Mouse (Mus musculus): ENCODE measurements around the gene Fzr1. TPM values are rescaled to one million over a fixed set of nuclear protein-coding genes. Genes with fewer than 3 reads are reported as not detected.

Fzr1 gene
- total and polyA plus RNA-seq, 3 experiments, result 33.1 to 75.4 (median 44.5) TPM

DNA sequence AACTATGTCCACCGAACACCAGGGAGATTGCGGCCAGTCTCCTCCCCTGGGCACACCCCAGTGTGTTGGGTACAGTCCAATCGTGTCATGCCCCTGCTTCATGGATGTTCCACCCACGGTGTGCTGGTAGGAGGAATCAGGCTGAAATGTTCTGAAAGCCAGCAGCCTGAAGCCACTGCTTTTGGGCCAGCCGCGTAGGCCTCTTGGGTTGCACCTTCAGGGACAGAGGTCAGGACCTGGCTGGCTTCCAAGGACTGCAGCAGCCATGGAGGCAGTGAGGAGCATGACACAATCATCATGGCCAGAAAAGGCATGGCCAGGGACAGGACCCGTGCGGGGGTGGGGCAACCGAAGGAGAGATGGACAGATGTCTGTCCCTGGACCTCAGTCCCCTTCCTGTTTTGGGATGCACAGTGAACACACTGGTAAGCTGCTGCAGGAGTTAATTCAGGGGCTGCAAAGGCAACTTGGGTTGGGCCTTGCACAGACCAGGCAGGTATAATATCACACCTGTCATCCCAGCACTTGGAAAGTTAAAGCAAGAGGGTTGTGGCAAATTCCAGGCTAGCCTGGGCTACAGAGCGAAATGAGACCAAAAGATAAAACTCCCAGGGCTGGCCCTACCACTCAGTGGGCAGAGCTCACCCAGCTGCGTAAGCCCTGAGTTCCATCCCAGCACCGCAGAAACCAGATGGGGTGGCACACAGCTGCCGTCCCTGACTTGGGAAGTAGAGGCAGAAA lies 59.6 kb downstream of the Fzr1 start:
- H3K4me2 ChIP-seq (ENCODE audit: insufficient read depth, low read depth, poor library complexity, severe bottlenecking), result no peak overlapping the region

DNA sequence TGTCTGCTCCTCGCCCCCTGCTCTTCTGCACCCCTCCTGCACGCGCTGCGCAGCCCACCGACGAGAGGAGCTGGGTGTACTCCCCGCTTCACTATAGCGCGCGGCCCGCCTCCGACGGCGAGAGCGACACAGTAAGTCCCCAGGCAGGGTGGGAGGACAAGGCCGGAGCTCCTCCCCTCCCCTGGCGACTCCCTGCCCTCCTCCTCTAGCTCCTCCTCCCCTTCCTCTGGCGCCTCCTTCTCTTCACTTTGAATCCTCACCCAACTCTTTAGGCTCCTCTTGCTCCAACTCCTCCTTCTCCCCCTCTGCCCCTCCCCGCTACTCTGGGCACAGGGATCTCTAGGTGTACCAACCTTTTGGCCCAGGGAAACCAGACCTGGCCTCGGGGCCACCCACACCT lies 61.0 kb downstream of the Fzr1 start:
- no peak for DNase-seq (ENCODE audit: extremely low read depth)
- Histone ChIP-seq H3K9ac (ENCODE audit: insufficient read depth, low read depth) (no peak overlapping the region), H3K9me3 (replicated peaks; ENCODE audit: low read length) (no peaks in the 10 kb centered on the region), H3K4me3 (replicated peaks in 1 of 3; ENCODE audit: low read depth in 2 of 3, low read length in 2 of 3, poor library complexity in 1 of 3) (no peak overlapping the region), H3K27me3 (replicated peaks) (no peaks in the 10 kb centered on the region), H3K27ac (ENCODE audit: insufficient read depth, low read depth) (no peak overlapping the region), H3K36me3 (replicated peaks in 1 of 2; ENCODE audit: control insufficient read depth in 1 of 2, insufficient read depth in 1 of 2, low read length in 1 of 2) (peaks cover 60 to 74% of the 10 kb centered on the region in 2 experiments), H3K79me2 (replicated peaks; ENCODE audit: control insufficient read depth, extremely low read depth, insufficient read depth, poor library complexity, severe bottlenecking) (peaks cover 12% of the 10 kb centered on the region), H3K4me1 (ENCODE audit: control insufficient read depth in 1 of 2, insufficient read depth in 2 of 2) (peaks cover 12 to 29% of the 10 kb centered on the region in 2 experiments; a peak in 3 of 4 replicates), H3K4me2 (ENCODE audit: insufficient read depth, low read depth, poor library complexity, severe bottlenecking) (no peak overlapping the region)
- in situ Hi-C loops (cut with MboI; ENCODE audit: low pct_ligation_motif_present, low pct_unique_long_range_greater_than_20kb, low sequenced_read_pairs), result no loop called here
- TF ChIP-seq RAD21 (IDR thresholded peaks at IDR 0.05; ENCODE audit: low read depth, low read length), result no peak
- dilution Hi-C loops (cut with MboI; ENCODE audit: extremely low pct_ligation_motif_present, extremely low pct_unique_long_range_greater_than_20kb, low sequenced_read_pairs), result no loop called here

More for the DNA sequence above, 59.6 kb downstream of the Fzr1 start:
- Histone ChIP-seq H3K9ac (ENCODE audit: insufficient read depth, low read depth) (no peak overlapping the region), H3K27me3 (replicated peaks) (no peaks in the 10 kb centered on the region), H3K79me2 (replicated peaks; ENCODE audit: control insufficient read depth, extremely low read depth, insufficient read depth, poor library complexity, severe bottlenecking) (peaks cover 15% of the 10 kb centered on the region), H3K4me3 (replicated peaks in 1 of 3; ENCODE audit: low read depth in 2 of 3, low read length in 2 of 3, poor library complexity in 1 of 3) (no peak overlapping the region), H3K27ac (ENCODE audit: insufficient read depth, low read depth) (no peak overlapping the region), H3K9me3 (replicated peaks; ENCODE audit: low read length) (no peaks in the 10 kb centered on the region), H3K4me1 (ENCODE audit: control insufficient read depth in 1 of 2, insufficient read depth in 2 of 2) (peaks cover 12 to 37% of the 10 kb centered on the region in 2 experiments; a peak in 3 of 4 replicates), H3K36me3 (replicated peaks in 1 of 2; ENCODE audit: control insufficient read depth in 1 of 2, insufficient read depth in 1 of 2, low read length in 1 of 2) (peaks cover 60 to 74% of the 10 kb centered on the region in 2 experiments)
- DNase-seq (ENCODE audit: extremely low read depth), result no peak
- dilution Hi-C loops (cut with MboI; ENCODE audit: extremely low pct_ligation_motif_present, extremely low pct_unique_long_range_greater_than_20kb, low sequenced_read_pairs) (no loop called here), in situ Hi-C loops (cut with MboI; ENCODE audit: low pct_ligation_motif_present, low pct_unique_long_range_greater_than_20kb, low sequenced_read_pairs) (no loop called here)
- no peak for TF ChIP-seq NELFE (IDR thresholded peaks at IDR 0.05; ENCODE audit: low read depth, low read length)
- no peak for TF ChIP-seq ETS1 (conservative IDR thresholded peaks at IDR 0.05; ENCODE audit: low read depth, low read length)
- no peak for TF ChIP-seq ZKSCAN1 (IDR thresholded peaks at IDR 0.05; ENCODE audit: borderline replicate concordance, low read depth, low read length)
- TF ChIP-seq KAT2A (IDR thresholded peaks at IDR 0.05; ENCODE audit: insufficient replicate concordance, low read length), result no peak
- no peak for TF ChIP-seq UBTF (IDR thresholded peaks at IDR 0.05; ENCODE audit: low read depth, low read length)
- no peak for TF ChIP-seq PAX5 (IDR thresholded peaks at IDR 0.05; ENCODE audit: low read length)
- no peak for TF ChIP-seq MAZ (IDR thresholded peaks at IDR 0.05; ENCODE audit: low read depth, low read length)
- no peak for TF ChIP-seq SMC3 (IDR thresholded peaks at IDR 0.05; ENCODE audit: low read depth, low read length)

DNA sequence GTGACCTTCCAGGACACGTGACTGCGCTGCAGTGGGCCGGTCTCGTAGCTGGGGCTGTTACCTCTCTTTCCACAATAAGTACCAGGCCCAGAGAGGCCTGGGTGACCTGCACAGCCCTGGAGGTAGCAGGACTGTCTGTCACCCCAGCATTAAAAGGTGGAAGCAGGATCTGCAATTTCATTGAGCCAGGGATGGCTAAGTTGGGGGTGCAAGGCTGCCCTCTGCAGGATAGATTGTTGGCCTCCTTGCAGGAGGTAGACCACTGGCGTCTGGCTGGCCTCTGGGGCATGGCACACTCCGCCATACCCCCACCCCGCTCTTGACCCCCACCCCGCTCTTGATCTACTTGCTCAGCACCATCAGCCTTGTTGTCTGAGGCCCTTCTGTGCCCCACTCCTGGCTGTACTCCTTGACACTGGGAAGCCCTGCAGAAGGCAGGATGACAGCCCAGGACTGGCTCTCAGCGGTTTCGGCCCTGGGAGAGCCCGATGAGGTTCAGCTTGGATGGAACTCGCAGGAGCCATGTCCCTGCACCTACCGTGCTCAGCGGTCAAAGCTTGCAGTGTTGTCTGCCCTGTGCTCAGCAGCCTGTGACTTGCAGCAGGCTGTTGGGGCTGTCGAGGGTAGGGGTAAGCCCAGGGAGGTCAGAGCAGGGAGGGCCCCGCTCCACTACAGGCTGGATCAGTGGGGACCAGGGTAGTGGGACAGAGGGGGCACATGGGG lies 61.8 kb downstream of the Fzr1 start:
- no peak for DNase-seq (ENCODE audit: extremely low read depth)
- H3K4me2 ChIP-seq (ENCODE audit: insufficient read depth, low read depth, poor library complexity, severe bottlenecking), result no peak overlapping the region
- H3K36me3 ChIP-seq (replicated peaks in 1 of 2; ENCODE audit: control insufficient read depth in 1 of 2, insufficient read depth in 1 of 2, low read length in 1 of 2), result peaks cover 66 to 80% of the 10 kb centered on the region in 2 experiments
- peaks cover 4% of the 10 kb centered on the region for H3K79me2 ChIP-seq (replicated peaks; ENCODE audit: control insufficient read depth, extremely low read depth, insufficient read depth, poor library complexity, severe bottlenecking)
- TF ChIP-seq SMC3 (IDR thresholded peaks at IDR 0.05; ENCODE audit: low read depth, low read length), result peak; percentile 49
- TF ChIP-seq RAD21 (IDR thresholded peaks at IDR 0.05; ENCODE audit: low read depth, low read length), result peak; percentile 36
- no peak for TF ChIP-seq MEF2A (IDR thresholded peaks at IDR 0.05; ENCODE audit: borderline replicate concordance, low read depth, low read length)
- peak in 1 of 2 experiments; percentile 59; a peak in 2 of 4 replicates for TF ChIP-seq CTCF (conservative IDR thresholded peaks at IDR 0.05 in 1 of 2, IDR thresholded peaks at IDR 0.05 in 1 of 2; ENCODE audit: low read depth in 2 of 2, low read length in 2 of 2)
- H3K27me3 ChIP-seq (replicated peaks), result no peaks in the 10 kb centered on the region
- H3K27ac ChIP-seq (ENCODE audit: insufficient read depth, low read depth), result no peak overlapping the region
- no peak overlapping the region for H3K4me3 ChIP-seq (replicated peaks in 1 of 3; ENCODE audit: low read depth in 2 of 3, low read length in 2 of 3, poor library complexity in 1 of 3)
- in situ Hi-C loops (cut with MboI; ENCODE audit: low pct_ligation_motif_present, low pct_unique_long_range_greater_than_20kb, low sequenced_read_pairs), result no loop called here
- dilution Hi-C loops (cut with MboI; ENCODE audit: extremely low pct_ligation_motif_present, extremely low pct_unique_long_range_greater_than_20kb, low sequenced_read_pairs), result no loop called here
- no peaks in the 10 kb centered on the region for H3K9me3 ChIP-seq (replicated peaks; ENCODE audit: low read length)
- H3K4me1 ChIP-seq (ENCODE audit: control insufficient read depth in 1 of 2, insufficient read depth in 2 of 2), result peaks cover 10 to 23% of the 10 kb centered on the region in 2 experiments; a peak in 3 of 4 replicates
- no peak overlapping the region for H3K9ac ChIP-seq (ENCODE audit: insufficient read depth, low read depth)

Other genes with a start within 250 kb of the Fzr1 start
Only the 20 nearest of the 34 such genes appear.
- 5.5 and 13.5 TPM in 2 replicates for gene Zfr2, start 145.4 kb downstream of the Fzr1 start, total RNA-seq (2012; rRNA removed)
- gene Zfr2, start 145.4 kb downstream of the Fzr1 start, total RNA-seq (2014; rRNA removed), result 1.0 and 1.2 TPM in 2 replicates
- gene Zfr2, start 145.4 kb downstream of the Fzr1 start, polyA plus RNA-seq (2012; ENCODE audit: insufficient read length, low read depth), result 2.4 and 2.7 TPM in 2 replicates
- 2.9 and 3.9 TPM in 2 replicates for gene Matk, start 125.6 kb downstream of the Fzr1 start, total RNA-seq (2012; rRNA removed)
- gene Matk, start 125.6 kb downstream of the Fzr1 start, total RNA-seq (2014; rRNA removed), result 4.9 and 5.2 TPM in 2 replicates
- 2.1 and 2.5 TPM in 2 replicates for gene Matk, start 125.6 kb downstream of the Fzr1 start, polyA plus RNA-seq (2012; ENCODE audit: insufficient read length, low read depth)
- 128 and 140 TPM in 2 replicates for gene Mrpl54, start 111.6 kb downstream of the Fzr1 start, total RNA-seq (2012; rRNA removed)
- gene Mrpl54, start 111.6 kb downstream of the Fzr1 start, total RNA-seq (2014; rRNA removed), result 131 and 167 TPM in 2 replicates
- gene Mrpl54, start 111.6 kb downstream of the Fzr1 start, polyA plus RNA-seq (2012; ENCODE audit: insufficient read length, low read depth), result 104 and 120 TPM in 2 replicates
- 104 and 149 TPM in 2 replicates for gene Apba3, start 111.6 kb downstream of the Fzr1 start, total RNA-seq (2012; rRNA removed)
- 40.2 and 43.4 TPM in 2 replicates for gene Apba3, start 111.6 kb downstream of the Fzr1 start, total RNA-seq (2014; rRNA removed)
- gene Apba3, start 111.6 kb downstream of the Fzr1 start, polyA plus RNA-seq (2012; ENCODE audit: insufficient read length, low read depth), result 43.2 and 47.4 TPM in 2 replicates
- 4.8 and 7.2 TPM in 2 replicates for gene Tjp3, start 86.9 kb downstream of the Fzr1 start, total RNA-seq (2012; rRNA removed)
- 0.42 TPM in 1 of 2 replicates, not detected in the other for gene Tjp3, start 86.9 kb downstream of the Fzr1 start, total RNA-seq (2014; rRNA removed)
- 0.76 and 0.97 TPM in 2 replicates for gene Tjp3, start 86.9 kb downstream of the Fzr1 start, polyA plus RNA-seq (2012; ENCODE audit: insufficient read length, low read depth)
- gene Pip5k1c, start 85.6 kb downstream of the Fzr1 start, total RNA-seq (2012; rRNA removed), result 12.6 and 17.9 TPM in 2 replicates
- gene Pip5k1c, start 85.6 kb downstream of the Fzr1 start, total RNA-seq (2014; rRNA removed), result 11.4 and 11.7 TPM in 2 replicates
- gene Pip5k1c, start 85.6 kb downstream of the Fzr1 start, polyA plus RNA-seq (2012; ENCODE audit: insufficient read length, low read depth), result 46.7 and 51.4 TPM in 2 replicates
- gene Cactin, start 57.4 kb downstream of the Fzr1 start, total RNA-seq (2012; rRNA removed), result 34.6 and 39.7 TPM in 2 replicates
- 19.9 and 21.4 TPM in 2 replicates for gene Cactin, start 57.4 kb downstream of the Fzr1 start, total RNA-seq (2014; rRNA removed)
- 39.3 and 39.5 TPM in 2 replicates for gene Cactin, start 57.4 kb downstream of the Fzr1 start, polyA plus RNA-seq (2012; ENCODE audit: insufficient read length, low read depth)
- gene Tbxa2r, start 49.8 kb downstream of the Fzr1 start, total RNA-seq (2012; rRNA removed), result 0.13 and 0.21 TPM in 2 replicates
- 0.12 TPM in 1 of 2 replicates, not detected in the other for gene Tbxa2r, start 49.8 kb downstream of the Fzr1 start, total RNA-seq (2014; rRNA removed)
- gene Tbxa2r, start 49.8 kb downstream of the Fzr1 start, polyA plus RNA-seq (2012; ENCODE audit: insufficient read length, low read depth), result 0.23 and 0.30 TPM in 2 replicates
- gene Gipc3, start 35.2 kb downstream of the Fzr1 start, total RNA-seq (2012; rRNA removed), result 0.04 and 0.08 TPM in 2 replicates
- gene Gipc3, start 35.2 kb downstream of the Fzr1 start, total RNA-seq (2014; rRNA removed), result not detected in 2 replicates
- 0.09 TPM in 1 of 2 replicates, not detected in the other for gene Gipc3, start 35.2 kb downstream of the Fzr1 start, polyA plus RNA-seq (2012; ENCODE audit: insufficient read length, low read depth)
- 17.0 and 18.7 TPM in 2 replicates for gene Hmg20b, start 28.0 kb downstream of the Fzr1 start, total RNA-seq (2012; rRNA removed)
- gene Hmg20b, start 28.0 kb downstream of the Fzr1 start, total RNA-seq (2014; rRNA removed), result 7.4 and 7.9 TPM in 2 replicates
- 37.3 and 39.6 TPM in 2 replicates for gene Hmg20b, start 28.0 kb downstream of the Fzr1 start, polyA plus RNA-seq (2012; ENCODE audit: insufficient read length, low read depth)
- gene Mfsd12, start 21.0 kb downstream of the Fzr1 start, total RNA-seq (2012; rRNA removed), result 9.5 and 12.9 TPM in 2 replicates
- gene Mfsd12, start 21.0 kb downstream of the Fzr1 start, total RNA-seq (2014; rRNA removed), result 4.0 and 5.2 TPM in 2 replicates
- 7.4 and 8.7 TPM in 2 replicates for gene Mfsd12, start 21.0 kb downstream of the Fzr1 start, polyA plus RNA-seq (2012; ENCODE audit: insufficient read length, low read depth)
- 5.2 and 7.2 TPM in 2 replicates for gene 4930404N11Rik, start 12.7 kb downstream of the Fzr1 start, total RNA-seq (2012; rRNA removed)
- gene 4930404N11Rik, start 12.7 kb downstream of the Fzr1 start, total RNA-seq (2014; rRNA removed), result 0.23 TPM in 1 of 2 replicates, not detected in the other
- 2.2 and 2.7 TPM in 2 replicates for gene 4930404N11Rik, start 12.7 kb downstream of the Fzr1 start, polyA plus RNA-seq (2012; ENCODE audit: insufficient read length, low read depth)
- gene Dohh, start 5.9 kb upstream of the Fzr1 start, total RNA-seq (2012; rRNA removed), result 131 and 143 TPM in 2 replicates
- gene Dohh, start 5.9 kb upstream of the Fzr1 start, total RNA-seq (2014; rRNA removed), result 81.7 and 83.0 TPM in 2 replicates
- 78.2 and 93.5 TPM in 2 replicates for gene Dohh, start 5.9 kb upstream of the Fzr1 start, polyA plus RNA-seq (2012; ENCODE audit: insufficient read length, low read depth)
- gene Gm48551, start 6.0 kb upstream of the Fzr1 start, total RNA-seq (2012; rRNA removed), result 1.2 and 1.5 TPM in 2 replicates
- gene Gm48551, start 6.0 kb upstream of the Fzr1 start, total RNA-seq (2014; rRNA removed), result 0.96 and 1.0 TPM in 2 replicates
- gene Gm48551, start 6.0 kb upstream of the Fzr1 start, polyA plus RNA-seq (2012; ENCODE audit: insufficient read length, low read depth), result 3.2 and 3.4 TPM in 2 replicates
- gene Gm48552, start 10.5 kb upstream of the Fzr1 start, total RNA-seq (2012; rRNA removed), result 0.29 and 1.1 TPM in 2 replicates
- 0.65 and 0.98 TPM in 2 replicates for gene Gm48552, start 10.5 kb upstream of the Fzr1 start, total RNA-seq (2014; rRNA removed)
- gene Gm48552, start 10.5 kb upstream of the Fzr1 start, polyA plus RNA-seq (2012; ENCODE audit: insufficient read length, low read depth), result 0.46 and 1.2 TPM in 2 replicates
- gene Smim24, start 14.5 kb upstream of the Fzr1 start, total RNA-seq (2012; rRNA removed), result 0.13 and 0.34 TPM in 2 replicates
- not detected in 2 replicates for gene Smim24, start 14.5 kb upstream of the Fzr1 start, total RNA-seq (2014; rRNA removed)
- gene Smim24, start 14.5 kb upstream of the Fzr1 start, polyA plus RNA-seq (2012; ENCODE audit: insufficient read length, low read depth), result 0.64 TPM in 1 of 2 replicates, not detected in the other
- 4.4 and 4.7 TPM in 2 replicates for gene Nfic, start 77.1 kb upstream of the Fzr1 start, total RNA-seq (2012; rRNA removed)
- gene Nfic, start 77.1 kb upstream of the Fzr1 start, total RNA-seq (2014; rRNA removed), result 0.07 and 0.34 TPM in 2 replicates
- gene Nfic, start 77.1 kb upstream of the Fzr1 start, polyA plus RNA-seq (2012; ENCODE audit: insufficient read length, low read depth), result 3.8 and 4.0 TPM in 2 replicates
- gene Celf5, start 104.2 kb upstream of the Fzr1 start, total RNA-seq (2012; rRNA removed), result 0.08 and 0.17 TPM in 2 replicates
- not detected in 2 replicates for gene Celf5, start 104.2 kb upstream of the Fzr1 start, total RNA-seq (2014; rRNA removed)
- 0.07 and 0.12 TPM in 2 replicates for gene Celf5, start 104.2 kb upstream of the Fzr1 start, polyA plus RNA-seq (2012; ENCODE audit: insufficient read length, low read depth)
- gene Ncln, start 117.9 kb upstream of the Fzr1 start, total RNA-seq (2012; rRNA removed), result 99.5 and 104 TPM in 2 replicates
- 41.5 and 41.7 TPM in 2 replicates for gene Ncln, start 117.9 kb upstream of the Fzr1 start, total RNA-seq (2014; rRNA removed)
- gene Ncln, start 117.9 kb upstream of the Fzr1 start, polyA plus RNA-seq (2012; ENCODE audit: insufficient read length, low read depth), result 80.5 and 89.5 TPM in 2 replicates
- 0.25 and 0.30 TPM in 2 replicates for gene S1pr4, start 121.6 kb upstream of the Fzr1 start, total RNA-seq (2012; rRNA removed)
- not detected in 2 replicates for gene S1pr4, start 121.6 kb upstream of the Fzr1 start, total RNA-seq (2014; rRNA removed)
- 0.16 and 0.19 TPM in 2 replicates for gene S1pr4, start 121.6 kb upstream of the Fzr1 start, polyA plus RNA-seq (2012; ENCODE audit: insufficient read length, low read depth)